Mouse (Mus musculus) megakaryocyte, embryonic 14.5 days (primary cell): ENCODE measurements at regions not wholly inside any gene's neighbourhood (a gene's known extent, or its start where the extent isn't known, plus 50 kb on each side); places are given as distances from the start of the nearest gene placed in this dataset.

Experiments used
- H3K27me3 ChIP-seq: replicated peaks from 2 replicates; pipeline ENCODE3; 2012; ENCODE audit warnings: inconsistent platforms
- H3K36me3 ChIP-seq: replicated peaks from 2 replicates; pipeline ENCODE3; 2012; ENCODE audit warnings: low read length, inconsistent platforms, mixed read lengths
- H3K4me1 ChIP-seq: 2 replicates; pipeline ENCODE4 v1.6.1; 2012; ENCODE audit warnings: inconsistent platforms
- H3K4me3 ChIP-seq: replicated peaks from 2 replicates; pipeline ENCODE3; 2012; ENCODE audit warnings: moderate library complexity, mild to moderate bottlenecking, inconsistent platforms
- H3K9me3 ChIP-seq: 2 replicates; pipeline ENCODE4 v1.6.1; 2012; ENCODE audit warnings: inconsistent platforms
- FLI1 ChIP-seq: IDR thresholded peaks from 2 replicates; pipeline ENCODE4 v1.6.1; 2012; ENCODE audit warnings: low read length, inconsistent platforms, mixed read lengths
- GATA1 ChIP-seq: IDR thresholded peaks from 3 replicates; pipeline ENCODE4 v1.6.1; 2012; ENCODE audit warnings: mixed read lengths, low read length, inconsistent platforms, borderline replicate concordance

DNA sequence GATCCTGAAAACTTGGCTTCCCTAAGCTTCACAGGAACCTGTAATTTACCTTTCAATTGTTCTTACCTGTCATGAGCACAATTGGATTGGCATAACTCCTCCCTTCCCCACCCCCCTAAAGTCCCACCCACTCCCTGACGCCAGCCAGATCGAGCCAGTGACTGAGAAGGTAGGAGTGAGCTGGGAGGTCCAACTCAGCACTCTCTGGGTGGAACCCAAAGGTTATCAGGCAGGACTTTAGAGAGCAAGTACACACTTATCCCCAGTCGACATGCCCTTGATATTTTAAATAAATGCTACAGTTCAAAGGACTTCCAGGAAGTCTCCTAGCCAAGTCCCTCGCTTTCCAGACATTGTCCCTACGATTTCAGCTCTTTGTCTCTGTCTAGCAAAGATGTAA is 260.7 kb downstream of the Sox9 start:
- TF ChIP-seq GATA1 (no peak), FLI1 (no peak)
- Histone ChIP-seq H3K4me3 (no peak overlapping the region), H3K36me3 (no peaks in the 10 kb centered on the region), H3K27me3 (no peaks in the 10 kb centered on the region), H3K4me1 (no peaks in the 10 kb centered on the region), H3K9me3 (peaks cover 31% of the 10 kb centered on the region)

DNA sequence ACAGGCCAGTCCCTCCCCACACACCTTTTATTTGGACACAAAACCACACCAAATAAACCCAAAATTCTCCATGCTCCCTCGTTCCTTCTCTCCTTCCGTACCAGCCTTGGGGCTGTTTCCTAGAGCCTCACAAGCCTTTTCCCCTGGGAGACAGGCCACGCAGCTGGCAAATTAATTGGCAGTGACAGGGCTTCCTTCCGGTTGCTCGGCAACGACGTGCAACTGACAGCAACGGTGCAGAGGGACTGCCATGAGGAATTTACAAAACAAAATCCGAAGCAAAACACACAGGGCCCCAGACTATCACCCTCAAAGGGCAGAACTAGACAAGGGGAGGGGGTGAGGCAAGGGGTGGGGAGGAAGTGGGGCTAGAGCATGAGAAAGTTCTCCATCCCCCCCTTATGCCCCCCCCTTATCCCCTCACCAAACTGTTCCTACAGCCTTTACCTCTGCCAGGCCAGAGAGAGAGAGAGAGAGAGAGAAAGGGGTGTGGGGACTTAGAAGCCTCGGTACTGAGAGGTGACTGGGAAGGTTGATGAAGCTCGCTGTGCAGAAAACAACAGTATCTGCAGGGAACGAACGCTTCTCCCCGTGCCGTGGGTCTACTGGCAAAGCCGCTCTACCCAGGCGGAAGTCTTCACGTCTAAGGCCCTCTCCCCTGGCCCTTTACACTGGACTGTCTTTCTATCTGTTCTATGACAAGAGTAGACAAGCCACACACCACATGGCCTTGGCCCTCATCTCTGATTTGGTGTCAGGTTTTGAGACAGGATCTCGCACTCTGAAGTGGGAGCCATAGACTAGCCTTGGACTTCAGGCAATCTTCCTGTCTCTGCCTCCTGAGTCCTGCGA is 264.4 kb downstream of the Sox9 start:
- H3K4me3 ChIP-seq = no peak overlapping the region
- H3K27me3 ChIP-seq = no peaks in the 10 kb centered on the region
- peaks cover 26% of the 10 kb centered on the region for H3K9me3 ChIP-seq
- H3K4me1 ChIP-seq = no peaks in the 10 kb centered on the region
- H3K36me3 ChIP-seq = no peaks in the 10 kb centered on the region
- TF ChIP-seq FLI1 (no peak), GATA1 (no peak)

DNA sequence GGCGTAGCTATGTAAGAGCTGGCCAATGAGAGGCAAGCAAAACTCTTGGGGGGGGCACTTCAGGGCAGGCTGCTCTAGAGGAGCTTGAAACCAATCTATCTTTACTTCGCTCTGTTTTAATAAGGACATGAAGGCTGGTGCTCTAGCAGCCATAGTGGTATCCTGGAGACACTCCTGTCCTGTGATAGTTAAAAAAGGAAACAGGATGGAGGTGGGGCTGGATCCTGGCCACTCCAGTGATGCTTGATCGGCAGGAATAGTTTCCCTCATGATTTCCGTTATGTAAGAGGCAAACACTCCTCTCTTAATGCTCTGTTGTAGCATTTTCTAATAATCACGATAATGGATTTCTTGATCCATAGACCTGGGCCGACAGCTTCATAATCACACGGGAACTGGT is 266.1 kb downstream of the Sox9 start:
- no peaks in the 10 kb centered on the region for H3K36me3 ChIP-seq
- H3K4me3 ChIP-seq = no peak overlapping the region
- peaks cover 29% of the 10 kb centered on the region for H3K9me3 ChIP-seq
- H3K4me1 ChIP-seq = no peaks in the 10 kb centered on the region
- H3K27me3 ChIP-seq = no peaks in the 10 kb centered on the region
- TF ChIP-seq FLI1 = no peak
- no peak for TF ChIP-seq GATA1

DNA sequence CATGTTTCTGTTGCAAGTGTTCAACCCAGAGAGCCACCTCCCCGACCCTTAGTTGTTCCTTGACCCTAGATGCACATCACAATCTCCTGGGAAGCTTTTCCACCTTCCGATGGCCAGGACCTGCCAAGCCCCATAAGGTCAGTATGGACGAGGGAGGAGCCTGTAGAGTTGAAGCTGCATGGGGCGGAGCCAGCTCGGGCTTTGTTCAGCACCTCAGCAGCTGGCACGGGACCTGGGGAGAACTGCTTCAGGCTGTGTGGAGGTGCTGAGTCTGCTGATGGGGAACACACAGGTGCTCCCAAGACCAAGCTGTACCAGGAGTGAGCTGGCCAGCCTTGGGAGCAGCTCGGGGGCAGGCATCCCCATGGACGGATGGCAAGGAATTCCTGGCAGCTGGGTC is 267.6 kb downstream of the Sox9 start:
- Histone ChIP-seq H3K36me3 (no peaks in the 10 kb centered on the region), H3K27me3 (no peaks in the 10 kb centered on the region), H3K9me3 (peaks cover 25% of the 10 kb centered on the region), H3K4me1 (no peaks in the 10 kb centered on the region), H3K4me3 (no peak overlapping the region)
- TF ChIP-seq GATA1 (no peak), FLI1 (no peak)

DNA sequence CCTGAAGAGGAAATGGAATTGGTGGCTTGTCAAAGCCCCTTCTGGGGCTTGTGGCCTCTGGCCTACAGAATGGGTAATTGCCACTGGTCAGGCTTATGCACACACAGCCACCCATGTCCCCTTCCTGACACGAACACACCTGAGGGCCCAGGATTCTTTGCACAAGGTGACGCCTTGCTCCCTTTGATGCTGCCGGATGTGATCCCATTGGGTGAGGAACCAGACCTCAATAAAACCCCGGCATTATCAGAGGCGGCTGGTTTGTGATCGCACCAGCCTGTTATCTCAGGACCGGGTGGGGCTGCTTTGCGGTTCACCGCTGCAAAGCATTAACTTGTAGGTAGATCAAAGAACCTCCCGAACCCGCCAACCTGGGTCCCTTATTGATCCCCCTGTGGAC is 270.5 kb downstream of the Sox9 start:
- Histone ChIP-seq H3K4me3 (no peak overlapping the region), H3K9me3 (peaks cover 32% of the 10 kb centered on the region), H3K36me3 (no peaks in the 10 kb centered on the region), H3K27me3 (no peaks in the 10 kb centered on the region), H3K4me1 (no peaks in the 10 kb centered on the region)
- no peak for TF ChIP-seq GATA1
- no peak for TF ChIP-seq FLI1

DNA sequence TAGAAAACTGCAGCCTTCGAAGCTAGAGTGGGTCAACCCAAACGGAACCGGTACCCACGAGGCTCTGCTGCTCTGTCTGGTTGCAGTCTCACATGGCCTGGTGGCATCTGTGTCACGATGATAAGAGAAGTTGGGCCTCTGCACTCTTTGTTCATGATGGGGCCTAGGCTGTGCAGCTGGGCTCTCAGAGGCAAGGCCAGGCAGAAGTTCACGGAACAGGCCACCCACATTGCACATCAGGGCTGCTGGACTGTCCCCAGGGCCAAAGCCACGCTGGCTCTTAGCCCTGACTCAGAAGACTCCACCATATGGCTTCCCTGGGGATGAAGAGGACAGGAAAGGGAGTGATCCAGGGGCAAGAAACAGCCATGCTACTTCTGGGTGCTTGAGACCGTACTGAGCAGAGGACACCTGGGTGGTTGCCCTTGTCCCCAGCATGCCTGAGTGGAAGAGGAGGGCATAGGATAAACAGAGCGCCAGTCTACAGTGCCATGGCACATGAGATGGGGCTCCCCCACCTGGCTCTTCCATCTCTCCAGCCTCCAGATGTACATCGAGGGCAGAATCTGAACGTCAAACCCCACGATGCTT is 274.1 kb downstream of the Sox9 start:
- Histone ChIP-seq H3K36me3 (no peaks in the 10 kb centered on the region), H3K9me3 (peaks cover 21% of the 10 kb centered on the region), H3K4me1 (no peaks in the 10 kb centered on the region), H3K27me3 (no peaks in the 10 kb centered on the region), H3K4me3 (no peak overlapping the region)
- TF ChIP-seq FLI1 = no peak
- TF ChIP-seq GATA1 = no peak

DNA sequence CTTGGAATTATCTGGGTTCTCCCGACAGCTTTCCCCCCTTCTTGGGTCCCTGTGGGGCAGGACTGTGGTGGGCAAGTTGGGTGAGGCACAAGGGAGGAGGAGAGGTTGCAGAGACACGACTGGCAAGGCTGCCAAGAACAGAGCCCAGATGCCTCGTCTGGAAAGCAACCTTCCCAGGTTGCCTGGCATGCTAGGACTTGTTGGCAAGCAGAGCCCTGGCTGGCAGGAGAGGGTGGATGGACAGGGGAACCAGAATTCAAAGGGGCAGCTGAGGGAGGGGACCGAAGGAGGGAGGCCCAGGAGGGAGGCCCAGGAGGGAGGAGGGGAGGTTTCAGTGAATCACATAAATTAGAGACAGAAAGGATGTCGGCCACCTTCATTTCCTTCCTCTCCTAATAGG is 274.8 kb downstream of the Sox9 start:
- Histone ChIP-seq H3K36me3 (no peaks in the 10 kb centered on the region), H3K9me3 (peaks cover 16% of the 10 kb centered on the region), H3K27me3 (no peaks in the 10 kb centered on the region), H3K4me3 (no peak overlapping the region), H3K4me1 (no peaks in the 10 kb centered on the region)
- no peak for TF ChIP-seq FLI1
- no peak for TF ChIP-seq GATA1

DNA sequence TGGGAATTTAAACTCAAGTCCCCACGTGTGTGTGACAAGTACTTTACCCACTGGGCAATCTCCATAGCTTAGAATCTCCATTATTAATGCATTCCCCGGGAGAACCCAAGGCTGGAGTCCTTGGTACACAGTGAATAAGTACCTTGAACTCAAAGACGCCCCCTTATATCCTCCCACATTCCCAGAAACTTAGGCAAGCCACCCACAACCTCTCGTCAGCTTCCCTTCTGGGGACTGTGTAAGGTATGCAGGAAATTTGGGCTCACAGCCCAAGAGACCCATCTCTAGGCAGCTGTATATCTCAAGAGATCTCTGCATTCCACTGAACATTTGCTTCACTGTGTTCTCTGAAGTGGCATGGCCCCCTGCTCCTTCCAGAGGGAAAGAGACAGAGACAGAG is 288.3 kb downstream of the Sox9 start:
- Histone ChIP-seq H3K36me3 (no peaks in the 10 kb centered on the region), H3K9me3 (peaks cover 43% of the 10 kb centered on the region), H3K4me3 (no peak overlapping the region), H3K27me3 (no peaks in the 10 kb centered on the region), H3K4me1 (no peaks in the 10 kb centered on the region)
- no peak for TF ChIP-seq FLI1
- no peak for TF ChIP-seq GATA1

DNA sequence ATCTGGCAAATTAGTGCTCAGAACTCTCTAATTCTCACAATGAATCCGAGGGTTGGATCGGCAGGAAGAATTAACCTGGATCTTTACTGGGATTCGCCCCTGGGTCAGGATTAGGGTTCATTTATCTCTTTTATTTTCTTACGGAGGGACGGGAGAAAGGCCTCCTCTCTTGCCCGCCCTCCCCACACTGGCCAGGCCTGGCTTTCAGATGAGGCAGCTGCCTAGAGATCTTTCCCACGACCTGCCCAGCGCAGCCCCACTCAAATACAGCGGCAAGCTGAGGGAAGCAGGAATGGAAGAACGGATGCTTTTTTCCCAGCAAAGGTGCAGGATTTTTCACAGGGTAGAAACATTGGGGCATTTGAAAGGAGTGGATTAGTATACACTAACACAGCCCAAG is 289.9 kb downstream of the Sox9 start:
- Histone ChIP-seq H3K4me1 (no peaks in the 10 kb centered on the region), H3K27me3 (no peaks in the 10 kb centered on the region), H3K4me3 (no peak overlapping the region), H3K9me3 (peaks cover 50% of the 10 kb centered on the region), H3K36me3 (no peaks in the 10 kb centered on the region)
- TF ChIP-seq GATA1 = no peak
- no peak for TF ChIP-seq FLI1

DNA sequence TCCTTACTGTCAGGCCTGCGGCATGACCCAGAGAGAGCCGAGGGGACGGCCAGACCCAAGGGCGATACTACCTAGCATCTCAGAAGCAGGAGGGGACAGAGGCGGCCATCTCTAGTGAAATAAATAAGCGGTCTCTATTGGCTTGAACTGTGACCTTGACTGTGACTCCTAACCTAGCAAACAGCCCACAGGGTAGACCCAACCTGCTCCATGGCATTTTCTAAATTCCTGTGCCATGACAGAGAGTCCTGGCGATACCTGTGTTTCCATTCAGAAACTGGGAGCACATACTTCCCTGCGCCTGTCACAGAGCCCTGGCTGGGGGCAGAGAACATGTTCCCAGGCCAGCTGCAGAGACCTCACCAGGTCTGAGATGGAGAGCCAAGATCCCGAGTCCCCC is 292.3 kb downstream of the Sox9 start:
- H3K27me3 ChIP-seq = no peaks in the 10 kb centered on the region
- H3K9me3 ChIP-seq = peaks cover 52% of the 10 kb centered on the region
- H3K4me3 ChIP-seq = no peak overlapping the region
- no peak for TF ChIP-seq FLI1
- TF ChIP-seq GATA1 = no peak
- no peaks in the 10 kb centered on the region for H3K4me1 ChIP-seq
- H3K36me3 ChIP-seq = no peaks in the 10 kb centered on the region

DNA sequence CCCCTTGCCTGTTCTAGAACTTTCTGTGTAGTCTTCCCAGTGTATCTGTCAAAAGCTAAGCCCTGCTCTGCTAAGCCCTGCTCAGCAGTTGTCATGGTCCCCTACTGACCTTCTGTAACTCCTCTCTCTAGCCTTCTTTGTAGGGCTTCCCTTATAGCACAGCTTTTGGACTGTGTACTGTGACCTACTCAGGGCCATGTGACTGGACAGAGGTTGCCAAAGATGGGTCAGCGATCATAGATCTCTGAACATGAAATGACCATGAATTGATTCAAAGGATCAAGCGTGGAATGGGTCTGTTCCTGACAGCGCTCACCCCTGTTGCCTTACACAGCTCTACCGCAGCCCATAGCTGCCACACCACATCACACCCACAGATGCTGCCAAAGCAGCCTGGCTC is 294.3 kb downstream of the Sox9 start:
- H3K4me3 ChIP-seq = no peak overlapping the region

More for the DNA sequence above, 294.3 kb downstream of the Sox9 start:
- H3K36me3 ChIP-seq = no peaks in the 10 kb centered on the region
- no peaks in the 10 kb centered on the region for H3K27me3 ChIP-seq
- no peak for TF ChIP-seq FLI1
- TF ChIP-seq GATA1 = no peak
- H3K9me3 ChIP-seq = peaks cover 54% of the 10 kb centered on the region
- H3K4me1 ChIP-seq = no peaks in the 10 kb centered on the region
